Mouse (Mus musculus): ENCODE data around the gene Stk40.

Gene Stk40

DNA sequence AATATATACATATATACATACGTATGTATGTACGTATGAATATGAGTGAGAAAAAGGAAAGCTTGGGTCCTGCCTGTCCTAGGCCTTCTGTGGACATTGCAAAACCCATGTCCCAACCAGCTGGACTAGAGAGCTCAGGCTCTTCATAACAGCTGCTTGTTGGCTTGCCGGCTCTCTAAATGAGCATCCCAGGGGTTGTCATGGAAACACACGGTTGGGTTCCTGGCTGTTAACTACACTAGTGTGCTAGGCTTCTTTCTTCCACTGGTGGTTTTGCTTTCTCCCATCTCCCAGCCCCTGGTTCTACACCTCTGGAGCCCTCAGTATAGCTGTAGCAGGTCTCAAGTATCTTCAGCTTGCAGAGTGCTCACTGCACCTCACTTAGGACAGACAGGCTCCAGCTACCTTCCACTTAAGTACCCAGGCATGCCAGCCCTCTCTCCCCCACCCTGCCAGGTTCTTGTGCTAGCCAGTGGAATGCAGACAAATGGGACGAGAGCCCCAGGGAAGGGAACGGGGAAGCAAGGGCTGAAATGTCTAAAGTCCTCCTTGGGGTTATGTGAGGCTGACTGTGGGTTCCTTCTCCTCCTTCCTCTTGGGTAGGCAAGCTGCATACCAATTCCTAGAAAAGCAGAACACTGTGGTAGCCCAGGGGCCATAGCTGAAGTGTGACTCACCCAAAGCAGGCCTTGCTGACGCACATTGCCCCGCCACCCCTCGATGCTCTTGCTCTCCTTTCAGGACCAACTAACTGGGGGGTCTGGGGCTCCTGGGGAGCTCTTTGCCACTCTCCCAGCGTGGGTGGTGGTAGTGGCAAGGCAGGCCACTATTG is 27.7 kb downstream of the Stk40 start:
- POLR2A ChIA-PET: interaction anchor here in 2 of 4 experiments (0.8 to 2.4 kb wide), 4 partner anchors 18 to 72 kb away, joined by 3 to 11 read pairs (median 4); no protein-coding TSS in a partner anchor

DNA sequence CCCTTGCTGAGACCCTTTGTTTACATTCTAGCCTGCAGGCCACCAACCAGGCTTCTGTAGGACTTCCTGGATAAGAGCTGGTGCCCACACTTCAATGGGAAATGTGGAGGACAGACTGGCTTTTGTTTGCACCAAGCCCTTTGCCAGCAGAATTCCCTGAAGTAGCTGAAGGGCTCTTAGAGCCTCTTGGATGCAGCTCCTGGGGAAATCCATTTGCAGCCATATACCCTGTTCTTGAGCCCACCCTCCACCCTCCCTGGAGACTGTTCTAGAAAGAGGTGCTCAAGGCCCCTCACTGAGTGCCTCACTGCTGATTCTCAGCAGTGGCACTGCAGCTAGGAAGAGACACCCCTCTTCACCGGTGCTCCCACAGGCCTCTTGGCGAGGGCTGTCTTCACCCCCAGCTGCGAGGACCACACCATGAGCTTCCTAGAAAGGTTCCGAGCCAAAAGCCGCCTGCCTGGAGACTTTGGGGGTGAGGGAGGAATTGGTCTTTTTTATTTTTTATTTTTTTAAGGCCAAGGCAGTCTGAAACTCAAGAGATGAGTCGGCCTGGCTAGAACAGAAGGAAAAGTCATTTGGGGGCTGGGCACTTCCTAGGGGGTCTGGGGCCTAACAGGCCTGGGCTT is 29.0 kb downstream of the Stk40 start:
- ChIA-PET POLR2A (interaction anchor here in 3 of 4 experiments (0.6 to 1.1 kb wide), 3 partner anchors 10 to 80 kb away, joined by 3 to 8 read pairs (median 3); no protein-coding TSS in a partner anchor), CTCF (interaction anchor here in 3 of 4 experiments (0.6 to 1.3 kb wide), 4 partner anchors 17 to 49 kb away, joined by 3 to 9 read pairs (median 4); no protein-coding TSS in a partner anchor)

More for the DNA sequence above, 27.7 kb downstream of the Stk40 start:
- CTCF ChIA-PET: interaction anchor here (0.6 to 2.0 kb wide), 8 partner anchors 15 to 412 kb away, joined by 3 to 9 read pairs (median 3); partner anchors contain the start of gene Eva1b (in 1 of the 4)

GRCm38 (mm10) chr4:126134236-126134635 is 30.5 kb downstream of the Stk40 start:
- CTCF ChIA-PET: no interaction called here

DNA sequence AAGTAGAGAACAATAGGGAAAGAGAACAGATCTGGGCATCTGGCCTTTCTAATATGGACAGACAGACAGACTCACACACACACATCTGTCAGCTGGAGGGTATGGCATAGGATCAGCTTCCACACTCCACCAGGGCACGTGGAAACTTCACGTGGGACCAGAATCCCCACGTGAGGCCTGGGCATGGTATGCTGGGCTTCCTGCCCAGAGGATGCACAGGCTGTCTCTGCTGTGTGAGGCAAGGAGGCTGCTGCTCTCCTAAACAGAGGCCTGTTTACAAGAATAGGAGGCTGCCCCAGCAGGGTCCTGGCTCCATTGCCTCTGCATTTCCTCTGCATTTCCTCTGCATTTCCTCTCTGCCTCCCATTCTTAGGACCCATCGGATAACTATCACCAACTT is 30.9 kb downstream of the Stk40 start:
- POLR2A ChIA-PET: interaction anchor here in 2 of 4 experiments (1.0 to 1.5 kb wide), 4 partner anchors 12 to 32 kb away, joined by 3 to 4 read pairs (median 3); no protein-coding TSS in a partner anchor
- CTCF ChIA-PET: no interaction called here

More at GRCm38 (mm10) chr4:126134236-126134635, 30.5 kb downstream of the Stk40 start:
- POLR2A ChIA-PET: interaction anchor here in 1 of 4 experiments (1.5 kb wide), 1 partner anchor 15 kb away, joined by 4 read pairs; no protein-coding TSS in a partner anchor

- CTCF ChIA-PET: interaction anchor here in 2 of 4 experiments (0.6 to 1.0 kb wide), 2 partner anchors 11 to 38 kb away, joined by 3 to 4 read pairs; no protein-coding TSS in a partner anchor
Observed at GRCm38 (mm10) chr4:126137773-126138172, 34.0 kb downstream of the Stk40 start.

GRCm38 (mm10) chr4:126141021-126141420 is 37.3 kb downstream of the Stk40 start:
- ChIA-PET POLR2A (interaction anchor here in 1 of 4 experiments (0.5 to 1.5 kb wide), 2 partner anchors 72 to 402 kb away, joined by 3 to 4 read pairs; no protein-coding TSS in a partner anchor), CTCF (interaction anchor here in 1 of 4 experiments (0.5 kb wide), 1 partner anchor 151 kb away, joined by 4 read pairs; no protein-coding TSS in a partner anchor)

More at GRCm38 (mm10) chr4:126137773-126138172, 34.0 kb downstream of the Stk40 start:
- POLR2A ChIA-PET: interaction anchor here in 2 of 4 experiments (0.9 to 2.0 kb wide), 5 partner anchors 11 to 45 kb away, joined by 3 to 6 read pairs (median 3); no protein-coding TSS in a partner anchor

DNA sequence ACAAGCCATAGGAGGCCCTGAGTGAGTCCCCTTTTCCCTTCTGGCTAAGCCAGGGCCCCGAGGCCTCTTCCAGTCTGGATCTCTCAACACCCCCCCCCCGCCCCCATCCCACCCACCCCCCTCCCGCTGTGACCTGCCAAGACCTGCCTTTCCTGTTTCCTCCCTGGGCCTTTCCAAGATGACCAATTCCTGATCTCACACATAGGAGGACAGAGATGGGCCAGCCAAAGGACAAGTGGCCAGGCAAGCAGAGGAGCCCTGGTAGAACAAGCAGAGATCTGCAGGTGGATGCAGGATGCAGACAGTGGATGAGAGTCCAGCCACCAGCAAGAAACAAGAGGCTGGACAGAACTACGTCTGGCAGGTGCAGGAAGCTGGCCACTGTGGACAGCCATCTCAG is 41.6 kb downstream of the Stk40 start:
- ChIA-PET CTCF (interaction anchor here in 1 of 4 experiments (0.6 kb wide), 1 partner anchor 68 kb away, joined by 8 read pairs; no protein-coding TSS in a partner anchor), POLR2A (interaction anchor here in 1 of 4 experiments (0.8 to 2.6 kb wide), 3 partner anchors 11 to 131 kb away, joined by 3 to 10 read pairs (median 4); partner anchors contain the start of gene Thrap3)

- POLR2A ChIA-PET: interaction anchor here (0.5 to 2.6 kb wide), 19 partner anchors 9 to 998 kb away, joined by 3 to 10 read pairs (median 3); partner anchors contain the start of genes Sh3d21 (in 1 of the 4) and Thrap3 (in 1 of the 4)
Observed at GRCm38 (mm10) chr4:126146974-126147532, 43.3 kb downstream of the Stk40 start.

DNA sequence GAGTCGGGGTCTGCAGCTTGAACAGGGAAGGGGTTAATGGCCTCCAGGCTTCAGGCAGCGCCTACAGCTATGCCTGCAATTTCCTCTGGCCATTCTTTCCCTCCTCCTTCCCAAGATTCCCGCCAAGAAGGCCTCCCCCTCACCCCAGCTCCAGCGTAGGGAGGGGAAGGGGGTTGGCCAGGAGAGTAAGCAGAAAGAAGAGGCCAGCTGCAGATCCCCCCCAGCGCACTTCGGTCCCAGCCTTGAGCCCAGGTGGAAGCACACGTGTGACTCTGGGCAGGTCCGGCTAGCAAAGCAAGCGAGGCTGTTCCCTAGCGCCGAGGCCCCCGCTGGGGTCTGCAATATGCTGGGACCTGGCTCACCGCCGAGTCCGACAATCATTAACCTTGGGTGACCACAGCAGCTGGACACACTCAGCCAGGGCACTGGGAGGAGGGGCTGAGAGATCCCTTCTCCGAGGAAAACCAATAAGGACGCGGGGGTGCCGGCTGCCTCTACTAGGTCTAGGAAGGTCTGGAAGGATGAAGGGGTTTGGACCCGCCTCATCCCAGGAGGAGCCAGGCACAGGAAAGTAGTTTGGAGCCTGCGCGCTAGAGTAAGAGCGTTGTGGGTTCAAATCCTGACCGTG is 43.9 kb downstream of the Stk40 start, which contains the start of gene Eva1b:
TSS of gene Eva1b (plus strand) at position 212 of the 628 bp plus-strand sequence.
- ChIA-PET CTCF (interaction anchor here in 2 of 4 experiments (0.5 to 1.3 kb wide), 3 partner anchors 17 to 143 kb away, joined by 3 to 8 read pairs (median 4); no protein-coding TSS in a partner anchor), POLR2A (interaction anchor here (0.6 to 2.6 kb wide), 17 partner anchors 9 to 389 kb away, joined by 3 to 10 read pairs (median 3); partner anchors contain the start of genes Sh3d21 (in 1 of the 4) and Thrap3 (in 1 of the 4))

More at GRCm38 (mm10) chr4:126146974-126147532, 43.3 kb downstream of the Stk40 start:
- CTCF ChIA-PET: interaction anchor here in 2 of 4 experiments (0.5 to 1.3 kb wide), 5 partner anchors 16 to 581 kb away, joined by 3 to 8 read pairs (median 4); no protein-coding TSS in a partner anchor

DNA sequence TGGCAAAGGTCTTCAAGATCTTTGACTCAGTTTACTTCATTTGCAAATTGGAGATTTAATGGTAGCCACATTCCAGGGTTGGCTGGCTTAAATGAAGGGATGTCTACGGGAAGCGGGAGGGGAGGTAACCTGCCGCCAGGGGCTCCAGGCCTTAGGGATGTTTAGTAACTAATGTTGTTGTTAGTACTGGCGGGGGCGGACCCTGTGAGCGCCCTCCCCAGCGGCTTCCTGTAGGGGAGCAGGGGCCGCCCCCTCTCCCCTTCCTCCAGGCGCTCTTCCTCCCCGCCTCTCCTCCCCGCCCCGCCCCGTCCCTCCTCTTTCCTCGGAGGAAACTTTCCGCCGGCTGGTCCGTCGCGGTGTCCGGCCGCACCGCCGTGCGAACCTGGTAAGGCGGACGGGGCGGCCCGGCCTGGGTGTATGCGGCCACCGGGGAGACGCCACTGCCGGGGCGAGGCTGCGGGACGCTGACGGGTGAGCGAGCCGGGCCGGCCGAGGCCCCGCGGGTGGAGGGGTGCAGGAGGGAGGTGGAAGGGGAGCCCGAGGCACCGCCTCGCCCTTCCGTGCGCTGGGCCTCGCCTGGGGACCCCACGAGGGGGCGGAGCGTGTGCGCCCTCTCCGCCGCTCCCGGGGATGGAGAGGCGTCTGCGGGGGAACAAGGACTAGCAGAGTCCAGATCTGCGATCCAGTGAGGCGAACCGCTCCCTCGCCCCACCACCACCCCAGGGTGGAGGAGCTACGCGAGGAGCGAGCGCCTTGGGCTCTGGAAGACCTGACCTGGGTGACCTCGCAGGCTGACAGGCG is 44.6 kb downstream of the Stk40 start:
- CTCF ChIA-PET: interaction anchor here in 1 of 4 experiments (0.9 to 2.1 kb wide), 3 partner anchors 11 to 62 kb away, joined by 3 to 10 read pairs (median 3); no protein-coding TSS in a partner anchor
- POLR2A ChIA-PET: interaction anchor here in 3 of 4 experiments (0.6 to 5.7 kb wide), 28 partner anchors 9 to 1020 kb away, joined by 3 to 44 read pairs (median 4); partner anchors contain the start of genes Sh3d21 (in 3 of the 3), Stk40 (in 2 of the 3), Lsm10 (in 1 of the 3) and Map7d1 (in 1 of the 3)

DNA sequence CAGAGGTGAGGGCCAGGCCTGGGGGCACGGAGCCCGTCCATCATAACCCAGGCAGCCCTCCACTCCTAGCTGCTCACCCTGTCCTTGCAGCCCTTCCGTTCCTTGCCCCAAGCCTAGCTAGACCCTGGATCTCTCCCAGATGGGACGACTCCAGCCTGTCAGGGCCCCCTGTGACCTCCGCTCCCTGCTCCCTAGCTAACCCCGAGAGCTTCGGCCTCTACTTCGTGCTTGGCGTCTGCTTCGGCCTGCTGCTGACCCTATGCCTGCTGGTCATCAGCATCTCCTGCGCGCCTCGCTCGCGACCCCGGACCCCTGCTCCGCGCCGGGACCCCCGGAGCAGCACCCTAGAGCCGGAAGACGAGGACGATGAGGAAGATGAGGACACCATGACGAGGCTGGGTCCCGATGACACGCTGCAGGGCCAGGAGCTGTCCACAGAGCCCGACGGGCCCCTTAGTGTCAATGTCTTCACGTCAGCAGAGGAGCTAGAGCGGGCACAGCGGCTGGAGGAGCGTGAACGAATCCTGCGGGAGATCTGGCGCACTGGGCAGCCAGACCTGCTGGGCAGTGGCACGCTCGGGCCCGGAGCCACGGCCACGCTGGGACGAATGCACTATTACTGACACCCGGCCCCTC is 45.4 kb downstream of the Stk40 start:
- ChIA-PET CTCF (interaction anchor here in 1 of 4 experiments (0.9 to 2.1 kb wide), 5 partner anchors 12 to 106 kb away, joined by 3 to 10 read pairs (median 3); partner anchors contain the start of genes Map7d1 and Sh3d21), POLR2A (interaction anchor here in 3 of 4 experiments (0.5 to 5.7 kb wide), 37 partner anchors 10 to 1019 kb away, joined by 3 to 44 read pairs (median 5); partner anchors contain the start of genes Sh3d21 (in 3 of the 3), Stk40 (in 2 of the 3), Lsm10 (in 1 of the 3) and Map7d1 (in 1 of the 3))

GRCm38 (mm10) chr4:126149798-126150197 is 46.0 kb downstream of the Stk40 start:
- ChIA-PET POLR2A (interaction anchor here (0.5 to 5.7 kb wide), 46 partner anchors 9 to 527 kb away, joined by 3 to 44 read pairs (median 4); partner anchors contain the start of genes Sh3d21 (in 3 of the 4), Stk40 (in 2 of the 4), Adprhl2 (in 1 of the 4) and Lsm10 (in 1 of the 4)), CTCF (interaction anchor here in 2 of 4 experiments (0.5 to 2.1 kb wide), 8 partner anchors 12 to 106 kb away, joined by 3 to 10 read pairs (median 3); partner anchors contain the start of genes Sh3d21 (in 2 of the 2) and Map7d1 (in 1 of the 2))

- CTCF ChIA-PET: interaction anchor here in 3 of 4 experiments (0.5 to 2.1 kb wide), 9 partner anchors 12 to 149 kb away, joined by 3 to 10 read pairs (median 3); partner anchors contain the start of genes Map7d1 (in 1 of the 3) and Sh3d21 (in 1 of the 3)
- POLR2A ChIA-PET: interaction anchor here (0.6 to 5.7 kb wide), 41 partner anchors 8 to 527 kb away, joined by 3 to 44 read pairs (median 4); partner anchors contain the start of genes Sh3d21 (in 3 of the 4), Adprhl2 (in 1 of the 4), Map7d1 (in 1 of the 4) and Psmb2 (in 1 of the 4)
Observed at GRCm38 (mm10) chr4:126150297-126150948, 46.7 kb downstream of the Stk40 start.

DNA sequence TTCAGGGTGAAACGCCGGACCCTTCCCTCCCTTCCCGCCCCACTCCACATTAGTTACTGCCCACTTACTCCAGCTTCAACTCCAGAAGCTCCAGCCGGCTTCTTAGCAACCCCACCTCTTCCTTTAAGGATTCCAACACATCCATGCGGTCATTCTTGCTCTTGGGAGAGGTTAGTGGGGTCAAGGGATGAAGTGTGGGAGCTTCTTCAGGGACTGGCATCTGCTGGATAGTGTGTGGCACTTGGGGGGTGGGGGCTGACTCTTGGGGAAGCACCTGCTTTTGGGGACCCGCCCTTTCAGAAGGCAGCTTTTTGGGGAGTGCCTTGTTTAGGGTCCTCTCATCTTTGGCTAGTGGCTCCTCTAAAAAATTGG is 47.2 kb downstream of the Stk40 start:
- POLR2A ChIA-PET: interaction anchor here (0.9 to 5.7 kb wide), 24 partner anchors 8 to 526 kb away, joined by 3 to 44 read pairs (median 4); partner anchors contain the start of genes Sh3d21 (in 3 of the 4), Map7d1 (in 1 of the 4), Psmb2 (in 1 of the 4) and Stk40 (in 1 of the 4)
- CTCF ChIA-PET: interaction anchor here in 2 of 4 experiments (0.6 to 1.3 kb wide), 5 partner anchors 12 to 1052 kb away, joined by 3 to 6 read pairs (median 4); partner anchors contain the start of gene Sh3d21 (in 1 of the 2)
